Mouse (Mus musculus) gastrocnemius, adult 8-10 months (tissue): ENCODE data around the gene Vps11. TPM values are rescaled to one million over a fixed set of nuclear protein-coding genes. Genes with fewer than 3 reads are reported as not detected.
"Not testable (repeated sequence)": the region's sequence is repeated elsewhere in the genome, so short reads cannot be mapped to it uniquely, and the experiment has no call there.

ENCODE experiments used
- DNase-seq, 2 experiments: peaks; one replicate each; pipeline ENCODE4 v3.0.0; 2022; ENCODE audit warnings: low spot score in 2 of 2
- total RNA-seq, 4 experiments: library from RNA; stranded (reverse); gene quantifications; 2 replicates each; pipeline ENCODE4 v1.2.4; 2022

Vps11 gene
- total RNA-seq, 4 experiments from 2014 or later: 17.6 to 19.0 (median 18.3) TPM

- no peak for DNase-seq
Observed at GRCm38 (mm10) chr9:44336093-44336406, 25.4 kb downstream of the Vps11 start.

- DNase-seq: no peak
Observed at GRCm38 (mm10) chr9:44335331-44336092, 26.0 kb downstream of the Vps11 start.

GRCm38 (mm10) chr9:44334396-44335330 lies 26.8 kb downstream of the Vps11 start, which contains the start of gene H2afx:
Gene H2afx (plus strand): TSS chr9:44334694.
- DNase-seq: peak; percentile 97

GRCm38 (mm10) chr9:44332918-44333638 lies 28.4 kb downstream of the Vps11 start:
- no peak for DNase-seq

- DNase-seq: no peak
Observed at GRCm38 (mm10) chr9:44330736-44331135, 30.7 kb downstream of the Vps11 start.

- DNase-seq: no peak
Observed at GRCm38 (mm10) chr9:44327926-44328325, 33.5 kb downstream of the Vps11 start.

GRCm38 (mm10) chr9:44327064-44327711 lies 34.3 kb downstream of the Vps11 start:
- DNase-seq: no peak

- DNase-seq: peak; percentile 61 to 77
Observed at GRCm38 (mm10) chr9:44326371-44327063, 35.0 kb downstream of the Vps11 start.

- no peak for DNase-seq
Observed at GRCm38 (mm10) chr9:44325768-44326370, 35.6 kb downstream of the Vps11 start, which contains the start of gene Dpagt1. Gene Dpagt1 (plus strand): TSS chr9:44326019.

GRCm38 (mm10) chr9:44325032-44325767 lies 36.3 kb downstream of the Vps11 start:
- not testable (repeated sequence) for DNase-seq

GRCm38 (mm10) chr9:44324147-44324546 lies 37.3 kb downstream of the Vps11 start:
- DNase-seq: no peak

GRCm38 (mm10) chr9:44323656-44324055 lies 37.8 kb downstream of the Vps11 start:
- not testable (repeated sequence) for DNase-seq

- DNase-seq: no peak
Observed at GRCm38 (mm10) chr9:44320799-44321133, 40.7 kb downstream of the Vps11 start.

- DNase-seq: peak; percentile 86 to 89
Observed at GRCm38 (mm10) chr9:44319887-44320798, 41.3 kb downstream of the Vps11 start, which contains the start of gene C2cd2l. Gene C2cd2l (minus strand): TSS chr9:44320285.

- no peak for DNase-seq
Observed at GRCm38 (mm10) chr9:44319105-44319886, 42.2 kb downstream of the Vps11 start.

- DNase-seq: no peak
Observed at GRCm38 (mm10) chr9:44318826-44319095, 42.7 kb downstream of the Vps11 start.

GRCm38 (mm10) chr9:44318076-44318825 lies 43.2 kb downstream of the Vps11 start:
- DNase-seq: no peak
